Mouse (Mus musculus) neural tube, embryonic 14.5 days (tissue): ENCODE data around the gene 4930438A08Rik. TPM values are rescaled to one million over a fixed set of nuclear protein-coding genes. Genes with fewer than 3 reads are reported as not detected.

Source experiments
- ATAC-seq: fragments of 200-750 bp; cut with Nextera tagmentation; 2 replicates; pipeline ENCODE4 v1.8.0; 2017; ENCODE audit warnings: low read depth, mild to moderate bottlenecking, moderate TSS enrichment, moderate library complexity
- H3K27ac ChIP-seq: fragments of 300-500 bp; sonication (generic); 2 replicates; pipeline ENCODE4 v1.5.1; 2014; ENCODE audit warnings: low read depth, mild to moderate bottlenecking, control low read depth, low read length, moderate library complexity, mixed read lengths
- H3K27me3 ChIP-seq: fragments of 300-500 bp; sonication (generic); 2 replicates; pipeline ENCODE4 v1.6.1; 2014; ENCODE audit warnings: low read length; ENCODE audit not compliant: control insufficient read depth, insufficient read depth
- H3K36me3 ChIP-seq: fragments of 300-500 bp; sonication (generic); 2 replicates; pipeline ENCODE4 v1.6.1; 2014; ENCODE audit warnings: low read length, mixed read lengths; ENCODE audit not compliant: control insufficient read depth, insufficient read depth
- H3K4me1 ChIP-seq: fragments of 300-500 bp; sonication (generic); 2 replicates; pipeline ENCODE4 v1.6.1; 2014; ENCODE audit warnings: low read length; ENCODE audit not compliant: control insufficient read depth, insufficient read depth
- H3K4me2 ChIP-seq: fragments of 300-500 bp; sonication (generic); 2 replicates; pipeline ENCODE4 v1.6.1; 2014; ENCODE audit warnings: mild to moderate bottlenecking, low read depth, low read length, control low read depth
- H3K4me3 ChIP-seq: fragments of 300-500 bp; sonication (generic); 2 replicates; pipeline ENCODE4 v1.5.1; 2014; ENCODE audit warnings: low read depth, low read length, control low read depth, mixed read lengths
- H3K9ac ChIP-seq: fragments of 300-500 bp; sonication (generic); replicated peaks from 2 replicates; pipeline ENCODE4 v1.6.1; 2014; ENCODE audit warnings: low read depth, mild to moderate bottlenecking, control low read depth, low read length, mixed read lengths
- H3K9me3 ChIP-seq: fragments of 300-500 bp; sonication (generic); 2 replicates; pipeline ENCODE4 v1.6.1; 2016; ENCODE audit warnings: low read length; ENCODE audit not compliant: control insufficient read depth
- WGBS: fragments of 180-500 bp; shearing (Covaris S2); extraction: QIAGEN DNeasy Blood & Tissue Kit; methylation state at CpG from one replicate; pipeline ENCODE4 v1.1.7; 2014; 5-methylcytosine and 5-hydroxymethylcytosine counted together
- polyA plus RNA-seq: library from polyadenylated mRNA; unstranded; fragments of >200 nt; fragmentation: Nextera tagmentation; extraction: Ambion mirVana; gene quantifications from 2 replicates; pipeline ENCODE4 v1.2.1, GENCODE M21; 2014

4930438A08Rik gene
- polyA plus RNA-seq, 1 experiment from 2014 or later = not detected

DNA sequence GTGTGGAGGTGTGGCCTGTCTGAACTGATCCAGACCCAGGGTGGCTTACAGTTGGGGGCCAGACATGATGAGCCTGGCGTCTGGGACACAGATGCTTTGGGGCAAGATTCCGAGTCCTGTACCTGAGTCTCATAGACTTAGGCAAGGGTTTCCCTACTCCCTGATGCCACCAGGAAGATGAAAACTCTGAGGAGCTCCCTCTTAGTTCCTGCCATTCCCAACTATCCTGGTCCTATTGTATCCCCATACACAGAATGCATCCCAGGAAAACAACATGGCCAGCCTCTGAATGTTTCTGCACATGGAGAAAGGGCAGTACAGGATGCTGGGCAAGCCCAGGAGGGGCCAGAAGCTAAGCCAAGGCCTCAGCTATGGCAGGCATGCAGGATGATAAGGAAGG lies 11.1 kb upstream of the 4930438A08Rik start:
- no peak overlapping the region for H3K4me2 ChIP-seq
- no peaks in the 10 kb centered on the region for H3K27me3 ChIP-seq
- no peak overlapping the region for H3K27ac ChIP-seq
- no peaks in the 10 kb centered on the region for H3K4me1 ChIP-seq
- ATAC-seq = no peak
- H3K36me3 ChIP-seq = no peaks in the 10 kb centered on the region
- no peak overlapping the region for H3K4me3 ChIP-seq
- no peaks in the 10 kb centered on the region for H3K9me3 ChIP-seq
- H3K9ac ChIP-seq = no peak overlapping the region
- 86% methylated on average over 2 of the region's 2 CpGs for WGBS

DNA sequence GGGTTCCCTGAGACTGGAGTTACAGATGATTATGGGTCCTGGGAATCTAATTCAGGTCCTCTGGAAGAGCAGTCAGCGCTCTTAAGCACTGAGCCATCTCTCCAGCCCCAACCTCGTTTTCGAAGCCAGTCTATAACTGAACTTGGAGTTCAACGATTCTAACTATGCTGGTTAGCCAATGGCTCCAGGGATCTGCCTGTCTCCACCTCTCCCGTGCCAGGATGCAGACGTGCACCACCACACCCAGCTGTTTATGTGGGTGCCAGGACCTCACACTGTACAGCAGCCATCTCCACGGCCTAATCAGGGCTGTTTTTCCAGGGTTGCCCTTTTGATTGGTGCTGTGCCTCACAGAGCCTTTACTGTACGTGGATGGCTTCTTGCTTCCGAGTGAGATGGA lies 10.1 kb upstream of the 4930438A08Rik start:
- Histone ChIP-seq H3K4me3 (no peak overlapping the region), H3K27ac (no peak overlapping the region), H3K9me3 (no peaks in the 10 kb centered on the region), H3K36me3 (no peaks in the 10 kb centered on the region), H3K27me3 (no peaks in the 10 kb centered on the region), H3K4me1 (no peaks in the 10 kb centered on the region), H3K9ac (no peak overlapping the region), H3K4me2 (no peak overlapping the region)
- ATAC-seq = no peak
- WGBS = 91% methylated on average over 9 of the region's 9 CpGs

GRCm38 (mm10) chr11:58268285-58268684 lies 6.3 kb upstream of the 4930438A08Rik start:
- H3K4me1 ChIP-seq = no peaks in the 10 kb centered on the region
- H3K9me3 ChIP-seq = no peaks in the 10 kb centered on the region
- H3K36me3 ChIP-seq = no peaks in the 10 kb centered on the region
- no peak overlapping the region for H3K27ac ChIP-seq
- ATAC-seq = no peak
- H3K27me3 ChIP-seq = no peaks in the 10 kb centered on the region
- 83% methylated on average over 3 of the region's 3 CpGs for WGBS
- H3K4me3 ChIP-seq = no peak overlapping the region
- no peak overlapping the region for H3K9ac ChIP-seq
- H3K4me2 ChIP-seq = no peak overlapping the region

DNA sequence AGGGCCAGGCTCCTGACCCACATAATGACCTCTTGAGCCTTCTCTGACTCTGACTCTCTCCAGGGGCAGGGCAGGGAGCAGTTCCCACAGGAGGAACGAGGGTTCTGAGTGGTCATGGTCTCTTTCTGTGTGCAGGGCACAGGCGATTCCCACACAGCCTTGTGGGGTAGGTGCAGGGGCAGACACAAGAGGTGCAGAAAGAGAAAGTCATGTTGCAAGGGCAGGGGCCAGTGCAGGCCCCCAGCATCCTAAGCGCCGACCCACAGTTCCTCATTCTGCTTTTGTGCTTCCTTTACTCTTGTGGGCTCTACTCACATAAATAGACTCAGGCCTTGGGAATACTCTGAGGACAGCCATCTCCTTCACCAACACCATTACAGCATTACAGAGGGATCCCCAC lies 1.2 kb downstream of the 4930438A08Rik start:
- ATAC-seq = no peak
- Histone ChIP-seq H3K4me2 (no peak overlapping the region), H3K4me1 (no peaks in the 10 kb centered on the region), H3K27ac (no peak overlapping the region), H3K36me3 (no peaks in the 10 kb centered on the region), H3K4me3 (no peak overlapping the region), H3K27me3 (no peaks in the 10 kb centered on the region), H3K9me3 (no peaks in the 10 kb centered on the region), H3K9ac (no peak overlapping the region)
- WGBS = 84% methylated on average over 4 of the region's 4 CpGs

- ATAC-seq = no peak
Measured at GRCm38 (mm10) chr11:58281970-58282496, 7.4 kb downstream of the 4930438A08Rik start.

GRCm38 (mm10) chr11:58282518-58282917 lies 7.9 kb downstream of the 4930438A08Rik start:
- Histone ChIP-seq H3K9ac (no peak overlapping the region), H3K4me1 (no peaks in the 10 kb centered on the region), H3K36me3 (no peaks in the 10 kb centered on the region), H3K4me3 (no peak overlapping the region), H3K27ac (no peak overlapping the region), H3K27me3 (no peaks in the 10 kb centered on the region), H3K4me2 (no peak overlapping the region), H3K9me3 (no peaks in the 10 kb centered on the region)
- WGBS = 90% methylated on average over 5 of the region's 5 CpGs
- ATAC-seq = no peak

More at GRCm38 (mm10) chr11:58281970-58282496, 7.4 kb downstream of the 4930438A08Rik start:
- Histone ChIP-seq H3K27me3 (no peaks in the 10 kb centered on the region), H3K27ac (no peak overlapping the region), H3K4me2 (no peak overlapping the region), H3K4me3 (no peak overlapping the region), H3K36me3 (no peaks in the 10 kb centered on the region), H3K4me1 (no peaks in the 10 kb centered on the region), H3K9me3 (no peaks in the 10 kb centered on the region), H3K9ac (no peak overlapping the region)
- 89% methylated on average over 13 of the region's 13 CpGs for WGBS

- Histone ChIP-seq H3K4me2 (no peak overlapping the region), H3K9ac (no peak overlapping the region), H3K4me1 (no peaks in the 10 kb centered on the region), H3K27me3 (no peaks in the 10 kb centered on the region), H3K4me3 (no peak overlapping the region), H3K36me3 (no peaks in the 10 kb centered on the region), H3K27ac (no peak overlapping the region), H3K9me3 (no peaks in the 10 kb centered on the region)
- 83% methylated on average over 9 of the region's 9 CpGs for WGBS
- no peak for ATAC-seq
Measured at GRCm38 (mm10) chr11:58289992-58290682, 15.5 kb downstream of the 4930438A08Rik start.

DNA sequence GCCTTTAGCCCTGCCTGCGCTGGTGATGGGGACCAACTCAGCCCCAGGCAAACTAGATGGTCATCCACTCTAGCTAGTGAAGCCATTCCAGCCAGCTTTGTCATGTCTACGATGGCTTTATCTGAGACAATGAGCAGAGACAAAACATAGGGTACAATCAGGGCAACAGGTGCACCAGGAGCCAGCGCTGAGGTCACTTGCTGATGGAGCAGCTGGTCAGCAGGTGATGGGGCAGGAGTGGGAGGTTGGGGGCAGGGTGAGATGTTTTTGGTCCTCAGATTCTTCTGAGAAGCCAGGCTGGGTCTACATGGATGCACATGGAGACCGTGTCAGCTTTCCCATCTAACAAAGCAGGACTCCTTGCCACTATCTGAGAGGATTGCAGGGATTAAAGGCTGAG lies 16.2 kb downstream of the 4930438A08Rik start:
- Histone ChIP-seq H3K9me3 (no peaks in the 10 kb centered on the region), H3K36me3 (no peaks in the 10 kb centered on the region), H3K27me3 (no peaks in the 10 kb centered on the region), H3K4me1 (no peaks in the 10 kb centered on the region), H3K27ac (no peak overlapping the region), H3K9ac (no peak overlapping the region), H3K4me2 (no peak overlapping the region), H3K4me3 (no peak overlapping the region)
- 87% methylated on average over 4 of the region's 4 CpGs for WGBS
- no peak for ATAC-seq

- H3K27me3 ChIP-seq = no peaks in the 10 kb centered on the region
- WGBS = 50% methylated on average over 4 of the region's 4 CpGs
- H3K4me1 ChIP-seq = no peaks in the 10 kb centered on the region
- no peak for ATAC-seq
- H3K4me3 ChIP-seq = no peak overlapping the region
- no peak overlapping the region for H3K4me2 ChIP-seq
- H3K27ac ChIP-seq = no peak overlapping the region
- H3K36me3 ChIP-seq = no peaks in the 10 kb centered on the region
- H3K9ac ChIP-seq = no peak overlapping the region
- H3K9me3 ChIP-seq = no peaks in the 10 kb centered on the region
Measured at GRCm38 (mm10) chr11:58292791-58293190, 18.2 kb downstream of the 4930438A08Rik start.
